Comparison of ENCODE assay signal across 8 mouse cellular contexts in the genomic region with DNA sequence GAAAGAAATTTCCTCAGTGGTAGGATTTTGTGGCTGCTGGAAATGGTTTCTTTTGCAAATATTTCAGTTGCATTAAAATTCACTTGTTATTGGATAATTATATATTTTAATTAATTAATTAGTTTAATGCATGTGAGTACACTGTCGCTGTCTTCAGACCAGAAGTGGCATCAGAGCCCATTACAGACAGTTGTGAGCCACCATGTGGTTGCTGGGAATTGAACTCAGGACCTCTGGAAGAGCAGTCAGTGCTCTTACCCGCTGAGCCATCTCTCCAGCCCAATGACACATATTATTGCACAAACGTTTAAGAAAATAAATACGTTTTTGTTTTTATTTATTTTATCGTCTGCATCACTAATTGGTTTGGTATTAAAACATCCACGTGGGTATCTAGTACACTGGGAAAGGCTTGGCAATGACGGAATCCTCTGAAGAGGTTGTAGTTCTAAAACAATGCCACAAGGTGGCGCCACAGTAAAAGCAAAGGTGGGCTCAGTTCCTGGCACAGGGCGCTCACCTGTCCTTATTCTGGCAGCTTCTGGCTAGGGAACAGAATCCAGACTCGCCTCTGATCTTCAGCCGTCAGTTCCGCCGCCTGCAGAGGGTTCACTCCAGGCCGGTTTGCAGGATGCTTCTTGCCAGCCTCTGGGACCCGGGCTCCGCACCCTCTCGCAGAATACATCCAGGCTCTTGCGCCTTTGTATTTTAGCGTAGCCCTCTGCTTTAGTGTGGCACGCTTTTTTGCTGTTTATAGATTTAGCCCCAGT. TPM values are rescaled to one million over a fixed set of nuclear protein-coding genes. Genes with fewer than 3 reads are reported as not detected.
DNase-seq lines count a peak whose midpoint lies in the region; ATAC-seq lines count a peak whose summit lies in the region.

No protein-coding gene starts in this region.

- 0 out of 2 replicates have a peak, but pooled peaks cover 3% of the 10 kb centered on the region for H3K4me1 ChIP-seq in hindbrain, embryonic 11.5 days (replicated peaks; ENCODE audit: control insufficient read depth, insufficient read depth, low read length)
- H3K4me1 ChIP-seq in lung, embryonic 16.5 days (replicated peaks; ENCODE audit: control insufficient read depth, insufficient read depth, low read length), result no peaks in the 10 kb centered on the region

- 5% methylated on average over 20 of the region's 20 CpGs for whole genome bisulfite sequencing in hindbrain, embryonic 11.5 days
- 3% methylated on average over 20 of the region's 20 CpGs for WGBS in lung, embryonic 16.5 days

- peak overlapping the region; percentile 81 for H3K4me2 ChIP-seq in hindbrain, embryonic 11.5 days (replicated peaks; ENCODE audit: low read depth, low read length)
- H3K4me2 ChIP-seq in lung, embryonic 16.5 days (ENCODE audit: low read depth, low read length), result peak overlapping the region; percentile 86

- ATAC-seq in hindbrain, embryonic 11.5 days (ENCODE audit: low FRiP score), result peak; percentile 62
- peak; percentile 62 for ATAC-seq in lung, embryonic 16.5 days (ENCODE audit: low read depth)

- DNase-seq in R1 (ENCODE audit: low read depth, low spot score), result peak; percentile 89
- DNase-seq in cerebellum, adult 9-11 months, result peak; percentile 91
- peak; percentile 56 to 83 for DNase-seq in frontal cortex, postnatal 10 days (ENCODE audit: low spot score in 2 of 2)
- DNase-seq in hindbrain, embryonic 11.5 days (ENCODE audit: low spot score), result peak; percentile 87
- DNase-seq in layer of hippocampus, adult 9-11 months, result peak; percentile 61
- peak; percentile 78 for DNase-seq in ovary, postnatal 14 days (ENCODE audit: low spot score)
- peak; percentile 68 to 70 for DNase-seq in thymus, postnatal 36 days

- H3K27me3 ChIP-seq in hindbrain, embryonic 11.5 days (ENCODE audit: control insufficient read depth, insufficient read depth, low read length), result no peaks in the 10 kb centered on the region
- H3K27me3 ChIP-seq in lung, embryonic 16.5 days (ENCODE audit: control insufficient read depth, insufficient read depth, low read depth, low read length), result no peaks in the 10 kb centered on the region

- H3K36me3 ChIP-seq in hindbrain, embryonic 11.5 days (ENCODE audit: control insufficient read depth, insufficient read depth, low read length), result no peaks in the 10 kb centered on the region
- no peaks in the 10 kb centered on the region for H3K36me3 ChIP-seq in lung, embryonic 16.5 days (ENCODE audit: control insufficient read depth, insufficient read depth, low read length)

- peak overlapping the region; percentile 26 for H3K4me3 ChIP-seq in hindbrain, embryonic 11.5 days (ENCODE audit: low read depth, low read length)
- peak overlapping the region; percentile 45 for H3K4me3 ChIP-seq in lung, embryonic 16.5 days (ENCODE audit: low read length)

- H3K9ac ChIP-seq in hindbrain, embryonic 11.5 days (ENCODE audit: low read depth, low read length), result peak overlapping the region; percentile 32
- peak overlapping the region; percentile 43 for H3K9ac ChIP-seq in lung, embryonic 16.5 days (ENCODE audit: low read length)

- H3K9me3 ChIP-seq in hindbrain, embryonic 11.5 days (ENCODE audit: control insufficient read depth, low read length), result no peaks in the 10 kb centered on the region
- H3K9me3 ChIP-seq in lung, embryonic 16.5 days (ENCODE audit: control insufficient read depth, low read length), result no peaks in the 10 kb centered on the region

- H3K27ac ChIP-seq in hindbrain, embryonic 11.5 days (ENCODE audit: low read depth, low read length), result no peak overlapping the region
- no peak overlapping the region for H3K27ac ChIP-seq in lung, embryonic 16.5 days (ENCODE audit: low read length)

RNA-seq across cellular contexts. Expression of a gene that starts 23.0 kb away (rescaled TPM):
- polyA plus RNA-seq in hindbrain, embryonic 11.5 days (2014; fragmentation: Nextera tagmentation; extraction: Ambion mirVana), result 0.15 and 0.39 TPM in 2 replicates
- polyA plus RNA-seq in lung, embryonic 16.5 days (2015; fragmentation: Nextera tagmentation; extraction: Ambion mirVana), result 1.5 and 1.9 TPM in 2 replicates
